Mouse (Mus musculus): ENCODE measurements around the gene Ykt6. TPM values are rescaled to one million over a fixed set of nuclear protein-coding genes. Genes with fewer than 3 reads are reported as not detected.
"Not testable (repeated sequence)": the region's sequence is repeated elsewhere in the genome, so short reads cannot be mapped to it uniquely, and the experiment has no call there.

The Ykt6 gene
- total RNA-seq (2022): 10 to 100 TPM; 73.5 to 98.2 (median 85.7) TPM

DNA sequence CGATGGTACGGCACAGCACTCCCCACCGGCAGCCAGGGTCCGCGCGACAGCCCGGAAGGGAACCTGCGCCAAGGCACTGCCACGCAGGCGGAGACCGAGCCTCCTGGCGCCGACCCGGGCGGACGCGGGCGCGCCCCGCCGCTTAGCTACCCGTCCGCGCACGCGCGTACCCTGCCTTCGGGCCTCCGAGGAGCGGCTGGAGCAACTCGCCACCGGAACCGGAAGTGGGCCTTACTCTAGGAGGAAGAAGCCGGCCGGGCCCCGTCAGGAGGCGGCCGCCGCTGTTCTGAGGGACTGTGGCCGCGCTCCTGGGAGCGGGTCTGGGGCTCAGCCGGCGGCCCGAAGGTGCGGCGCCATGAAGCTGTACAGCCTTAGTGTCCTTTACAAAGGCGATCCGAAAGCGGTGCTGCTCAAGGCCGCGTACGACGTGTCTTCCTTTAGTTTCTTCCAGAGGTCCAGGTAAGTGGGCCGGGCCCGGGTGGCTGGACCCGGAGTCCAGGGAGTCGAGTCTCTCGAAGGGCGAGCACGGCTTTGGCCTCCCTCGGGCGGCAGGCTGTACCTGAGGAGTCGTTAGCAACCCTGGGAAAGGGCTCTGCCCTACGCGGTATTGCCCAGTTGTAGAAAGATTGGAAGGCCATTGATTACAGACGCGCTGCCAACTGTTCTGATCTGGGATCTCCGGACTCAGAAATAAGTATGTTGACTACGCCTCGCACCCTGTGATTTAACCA is at the start of gene Ykt6:
TSS of gene Ykt6 (plus strand) at position 148 of the 731 bp plus-strand sequence.
- peak; percentile 95 for DNase-seq

DNA sequence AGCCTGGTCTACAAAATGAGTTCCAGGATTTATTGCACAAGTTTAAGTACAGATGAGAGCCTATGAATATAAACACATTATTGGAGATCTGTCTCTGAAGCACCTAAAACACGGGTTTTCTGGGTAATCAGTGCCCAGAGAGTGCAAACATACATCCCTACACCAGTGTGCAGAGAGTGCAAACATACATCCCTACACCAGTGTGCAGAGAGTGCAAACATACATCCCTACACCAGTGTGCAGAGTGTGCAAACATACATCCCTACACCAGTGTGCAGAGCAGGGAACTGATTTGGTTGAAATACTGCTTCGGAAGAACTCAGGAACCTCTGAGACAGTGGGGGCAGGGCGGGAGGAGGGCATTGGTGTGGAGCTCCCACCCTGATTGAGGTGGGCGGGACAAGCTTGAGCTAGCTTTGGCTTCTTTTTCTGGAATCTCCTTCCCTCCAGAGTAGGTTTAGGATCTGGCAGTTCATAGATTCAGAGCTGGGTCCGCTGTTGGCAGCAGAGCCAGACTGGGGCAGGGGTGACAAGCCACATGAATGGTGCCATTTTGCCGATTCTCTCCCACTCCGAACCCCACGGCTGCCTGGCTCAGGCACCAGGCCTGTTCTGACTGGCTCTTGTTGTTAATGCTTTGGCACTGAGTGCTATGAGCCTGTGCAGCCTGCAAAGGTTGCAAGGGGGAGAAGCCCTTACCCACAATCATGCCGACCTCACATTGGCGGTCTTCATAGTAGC is 49.5 kb upstream of the Ykt6 start:
- no peak for DNase-seq

DNA sequence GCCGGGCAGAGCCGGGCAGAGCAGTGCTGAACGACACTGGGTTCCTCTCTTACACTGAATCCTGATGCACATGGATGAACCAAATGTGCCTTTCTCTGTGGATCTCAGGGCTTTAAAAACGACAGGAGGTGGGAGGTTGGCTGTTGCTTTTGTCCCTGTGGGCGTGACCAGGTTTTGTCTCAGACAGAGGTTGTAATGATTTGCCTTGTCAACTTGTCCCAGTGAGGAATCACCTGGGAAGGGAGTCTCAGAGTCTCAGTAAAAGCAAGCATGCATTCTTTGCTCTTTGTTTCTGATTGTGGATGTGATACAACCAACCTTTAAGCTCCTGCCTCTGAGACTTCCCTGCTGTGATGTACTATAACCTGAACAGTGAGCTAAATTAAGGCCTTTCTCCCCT is 48.4 kb upstream of the Ykt6 start:
- DNase-seq: no peak

DNA sequence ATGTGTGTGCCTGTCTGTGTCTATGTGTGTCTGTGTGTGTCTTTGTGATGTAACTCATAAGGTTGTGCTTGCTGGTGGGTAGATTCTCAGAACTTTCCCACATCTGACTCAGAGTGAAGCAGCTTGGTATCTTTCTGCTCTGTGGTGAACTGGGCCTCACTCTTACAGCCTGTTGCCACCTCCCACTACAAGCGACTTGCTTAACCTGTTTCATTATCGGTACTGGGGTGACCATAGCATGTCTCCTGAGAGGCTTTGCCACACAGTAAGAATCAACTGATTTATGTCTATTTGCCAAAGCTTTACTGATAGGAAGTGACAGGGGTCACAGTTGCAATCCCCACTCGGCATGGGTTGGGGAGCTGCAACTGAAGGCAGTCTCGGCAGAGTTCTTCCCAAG is 46.9 kb upstream of the Ykt6 start:
- DNase-seq: no peak

GRCm38 (mm10) chr11:5912635-5913034 is 42.9 kb upstream of the Ykt6 start:
- DNase-seq: peak; percentile 35

GRCm38 (mm10) chr11:5913256-5913655 is 42.2 kb upstream of the Ykt6 start:
- DNase-seq: no peak

- no peak for DNase-seq
Measured at GRCm38 (mm10) chr11:5913936-5914335, 41.6 kb upstream of the Ykt6 start.

- no peak for DNase-seq
Measured at GRCm38 (mm10) chr11:5914940-5915339, 40.6 kb upstream of the Ykt6 start.

DNA sequence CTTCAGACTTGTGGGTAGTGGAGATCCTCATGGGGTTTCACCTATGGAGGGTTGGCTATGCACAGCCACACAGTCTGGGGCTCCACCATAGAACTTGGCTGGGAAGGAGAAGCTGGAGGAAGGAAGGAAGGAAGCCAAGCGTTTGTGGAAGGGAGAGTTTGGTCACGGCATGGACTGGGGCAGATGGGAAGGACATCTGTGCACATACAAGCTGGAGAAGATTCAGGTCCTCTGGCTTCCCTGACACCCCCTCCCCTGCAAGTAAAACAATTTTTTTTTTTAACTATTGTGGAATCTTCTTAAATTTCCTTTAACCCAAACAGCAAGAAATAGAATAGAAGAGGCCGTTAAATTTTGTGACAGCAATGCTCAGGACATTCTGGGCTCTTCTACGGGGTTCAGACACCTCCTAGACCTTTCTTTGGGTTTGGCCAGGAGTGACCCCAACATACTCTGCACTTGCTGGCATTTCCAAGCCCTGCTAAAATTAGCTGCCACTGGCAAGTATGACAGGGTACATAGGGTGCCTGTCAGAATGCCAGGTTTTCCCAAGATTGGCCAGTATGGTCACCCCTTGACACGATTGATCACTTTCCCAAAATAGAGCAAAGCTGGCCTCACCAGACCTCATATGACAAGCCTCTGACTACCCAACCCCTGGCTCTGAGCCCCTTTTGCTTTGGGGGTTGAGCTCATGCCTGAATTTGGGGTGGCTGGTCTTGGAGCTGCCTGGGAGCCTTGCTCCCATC is 39.9 kb upstream of the Ykt6 start:
- DNase-seq: no peak

GRCm38 (mm10) chr11:5916178-5916548 is 39.3 kb upstream of the Ykt6 start:
- DNase-seq: no peak

GRCm38 (mm10) chr11:5918111-5918510 is 37.4 kb upstream of the Ykt6 start:
- DNase-seq: no peak

GRCm38 (mm10) chr11:5919606-5920005 is 35.9 kb upstream of the Ykt6 start:
- DNase-seq: no peak

GRCm38 (mm10) chr11:5920323-5920960 is 35.1 kb upstream of the Ykt6 start:
- DNase-seq: no peak

- no peak for DNase-seq
Measured at GRCm38 (mm10) chr11:5924699-5925098, 30.8 kb upstream of the Ykt6 start.

DNA sequence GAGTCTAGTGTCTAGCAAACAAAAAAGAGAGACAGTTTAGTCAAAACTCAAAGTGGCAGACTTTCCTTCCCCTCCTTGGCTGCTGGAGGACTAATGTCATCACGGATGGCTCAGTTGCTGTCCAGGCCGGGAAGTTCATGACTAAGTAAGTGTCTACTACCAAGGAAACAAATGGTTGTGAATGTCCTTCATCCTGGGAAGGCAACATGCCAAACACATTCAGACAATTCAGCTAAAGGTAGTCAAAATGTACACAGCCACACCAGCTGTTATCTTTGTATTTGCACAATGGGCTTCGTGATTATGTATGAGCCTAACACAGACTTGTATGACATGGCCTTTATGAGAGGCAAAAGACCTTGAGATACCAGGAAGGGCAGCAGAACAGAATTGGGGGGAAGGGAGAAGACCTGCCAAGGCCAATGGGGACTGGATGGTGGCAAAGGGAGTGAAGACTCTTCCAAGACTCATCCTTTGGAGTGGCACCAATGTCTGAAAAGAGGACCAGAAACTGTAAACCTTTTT is 28.7 kb upstream of the Ykt6 start:
- DNase-seq: no peak

- no peak for DNase-seq
Measured at GRCm38 (mm10) chr11:5930578-5930977, 24.9 kb upstream of the Ykt6 start.

DNA sequence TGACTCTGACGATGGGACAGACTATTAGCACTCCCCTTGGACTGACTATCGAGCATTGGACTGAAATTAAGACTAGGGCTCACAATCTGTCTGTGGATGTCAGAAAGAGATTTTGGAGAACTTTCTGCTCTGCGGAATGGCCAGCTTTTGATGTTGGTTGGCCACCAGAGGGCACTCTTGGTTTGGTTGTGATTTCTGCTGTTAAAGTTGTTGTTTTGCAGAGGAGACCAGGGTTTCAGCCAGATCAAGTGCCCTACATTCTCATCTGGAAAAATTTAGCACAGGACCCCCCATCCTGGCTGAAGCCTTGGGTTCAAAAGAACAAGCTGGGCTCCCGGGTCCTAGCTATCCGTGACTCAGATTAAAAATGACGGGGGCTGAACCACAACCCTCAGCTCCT is 23.5 kb upstream of the Ykt6 start:
- not testable (repeated sequence) for DNase-seq

GRCm38 (mm10) chr11:5934531-5934930 is 21.0 kb upstream of the Ykt6 start:
- DNase-seq: not testable (repeated sequence)

- no peak for DNase-seq
Measured at GRCm38 (mm10) chr11:5942966-5943365, 12.5 kb upstream of the Ykt6 start.

DNA sequence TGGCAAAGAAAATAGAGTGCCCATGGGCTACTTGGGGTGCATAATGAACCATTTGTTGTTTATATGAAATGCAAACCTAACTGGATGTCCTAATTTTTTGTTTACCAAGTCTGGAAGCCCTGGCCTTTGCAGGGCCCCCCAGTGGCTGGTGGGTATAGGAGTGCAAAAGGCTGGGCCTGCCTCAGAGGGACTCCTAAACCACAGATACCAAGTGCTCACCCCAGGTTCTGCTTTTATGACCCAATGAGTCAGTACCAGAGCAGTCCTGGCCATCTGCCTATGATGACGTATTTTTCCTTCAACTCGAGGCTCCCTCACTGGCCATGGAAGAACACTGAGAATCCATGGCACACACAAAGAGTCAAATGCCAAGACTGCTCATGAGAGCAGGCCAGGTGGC is 10.4 kb upstream of the Ykt6 start:
- DNase-seq: peak; percentile 75

DNA sequence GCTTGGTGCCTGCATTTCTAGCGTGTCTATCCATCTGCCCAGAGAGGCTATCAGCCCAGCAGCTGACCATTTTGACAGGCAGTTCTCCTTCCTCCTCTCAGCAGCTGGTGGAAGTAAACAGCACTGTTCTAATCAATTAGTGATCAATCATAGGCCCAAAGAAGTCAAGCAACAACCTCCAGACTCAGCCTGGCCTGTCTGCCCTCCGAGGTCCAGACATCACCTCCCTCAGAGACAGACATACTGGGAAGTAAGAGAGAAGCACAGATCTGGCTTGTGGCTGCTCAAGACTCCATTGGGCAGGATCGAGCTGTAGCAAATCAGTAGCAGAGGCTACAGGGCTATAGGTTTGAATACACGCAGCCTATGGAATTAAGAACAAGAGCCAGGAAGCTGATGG is 7.7 kb upstream of the Ykt6 start:
- no peak for DNase-seq

GRCm38 (mm10) chr11:5948546-5949250 is 6.8 kb upstream of the Ykt6 start:
- no peak for DNase-seq

Data from adrenal gland, adult 8-10 months (tissue).